Mouse (Mus musculus): ENCODE measurements at regions not wholly inside any gene's neighbourhood (a gene's known extent, or its start where the extent isn't known, plus 50 kb on each side); places are given as distances from the start of the nearest gene placed in this dataset.
"Not testable (repeated sequence)": the region's sequence is repeated elsewhere in the genome, so short reads cannot be mapped to it uniquely, and the experiment has no call there.

DNA sequence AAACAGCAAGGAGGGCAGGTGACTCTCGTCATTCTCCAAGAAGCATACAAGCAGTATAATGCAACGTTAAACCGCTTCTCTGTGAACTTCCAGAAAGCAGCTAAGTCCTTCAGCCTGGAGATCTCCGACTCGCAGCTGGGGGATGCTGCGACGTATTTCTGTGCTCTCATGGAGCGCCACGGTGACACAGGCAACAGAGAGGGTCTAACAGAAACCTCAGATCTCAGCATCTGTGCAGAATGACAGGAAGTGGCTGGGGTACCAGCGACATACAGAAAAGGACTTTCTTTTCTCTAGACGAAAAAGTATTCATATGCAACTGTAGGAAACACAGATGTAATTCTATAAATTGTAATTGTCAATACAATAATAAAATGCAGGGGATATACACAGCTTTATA lies 292.5 kb downstream of the Dad1 start:
- not testable (repeated sequence) for H3K36me3 ChIP-seq; ATAC-seq (ENCODE audit: borderline replicate concordance, extremely low read depth, low FRiP score, low TSS enrichment); H3K4me2 ChIP-seq; H3K27me3 ChIP-seq; H3K9ac ChIP-seq; H3K9me3 ChIP-seq; H3K27ac ChIP-seq; H3K4me3 ChIP-seq; H3K4me1 ChIP-seq
- WGBS = 75% methylated on average over 9 of the region's 11 CpGs

DNA sequence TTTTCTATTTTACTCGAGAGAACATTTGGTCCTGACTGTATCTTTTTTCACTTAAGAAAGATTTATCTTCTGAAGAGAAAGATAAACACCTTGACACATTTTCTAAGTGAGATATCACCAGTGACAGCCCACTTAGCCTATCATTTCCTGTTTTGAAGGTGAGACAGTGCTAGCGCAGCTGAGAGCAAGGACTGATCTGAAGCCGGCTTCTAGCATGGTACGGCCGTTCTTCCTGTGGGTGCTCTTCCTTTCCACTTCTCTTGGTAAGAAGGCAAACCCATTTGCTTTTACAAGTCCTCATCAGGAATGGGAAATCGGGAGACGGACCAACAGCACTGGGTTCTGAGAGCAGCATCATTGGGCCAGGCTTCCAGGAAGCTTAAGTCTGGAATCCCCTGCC lies 293.1 kb downstream of the Dad1 start:
- Histone ChIP-seq H3K9ac (no peak overlapping the region), H3K4me3 (no peak overlapping the region), H3K27me3 (no peaks in the 10 kb centered on the region), H3K36me3 (no peaks in the 10 kb centered on the region), H3K9me3 (no peaks in the 10 kb centered on the region), H3K4me2 (no peak overlapping the region), H3K27ac (no peak overlapping the region), H3K4me1 (no peaks in the 10 kb centered on the region)
- ATAC-seq (ENCODE audit: borderline replicate concordance, extremely low read depth, low FRiP score, low TSS enrichment) = no peak
- 24% methylated on average over 7 of the region's 7 CpGs for WGBS

DNA sequence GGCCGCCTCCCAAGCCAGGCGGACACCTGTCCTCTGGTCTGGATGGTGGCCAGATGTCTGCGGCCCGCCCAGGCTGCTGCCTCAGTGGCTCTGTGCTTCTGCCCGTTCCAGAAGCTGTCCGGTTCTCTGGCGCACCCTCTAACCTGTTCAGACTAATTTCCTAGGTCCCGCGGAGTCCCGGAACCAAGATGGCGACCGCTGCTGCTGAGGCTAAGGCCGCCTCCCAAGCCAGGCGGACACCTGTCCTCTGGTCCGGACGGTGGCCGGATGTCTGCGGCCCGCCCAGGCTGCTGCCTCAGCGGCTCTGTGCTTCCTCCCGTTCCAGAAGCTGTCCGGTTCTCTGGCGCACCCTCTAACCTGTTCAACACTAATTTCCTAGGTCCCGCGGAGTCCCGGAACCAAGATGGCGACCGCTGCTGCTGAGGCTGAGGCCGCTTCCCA lies 318.1 kb downstream of the Dad1 start:
- not testable (repeated sequence) for H3K27me3 ChIP-seq; H3K36me3 ChIP-seq; H3K9me3 ChIP-seq; H3K4me1 ChIP-seq; H3K27ac ChIP-seq; H3K4me3 ChIP-seq; ATAC-seq (ENCODE audit: borderline replicate concordance, extremely low read depth, low FRiP score, low TSS enrichment); H3K9ac ChIP-seq; H3K4me2 ChIP-seq
- WGBS = 95% methylated on average over 29 of the region's 29 CpGs

DNA sequence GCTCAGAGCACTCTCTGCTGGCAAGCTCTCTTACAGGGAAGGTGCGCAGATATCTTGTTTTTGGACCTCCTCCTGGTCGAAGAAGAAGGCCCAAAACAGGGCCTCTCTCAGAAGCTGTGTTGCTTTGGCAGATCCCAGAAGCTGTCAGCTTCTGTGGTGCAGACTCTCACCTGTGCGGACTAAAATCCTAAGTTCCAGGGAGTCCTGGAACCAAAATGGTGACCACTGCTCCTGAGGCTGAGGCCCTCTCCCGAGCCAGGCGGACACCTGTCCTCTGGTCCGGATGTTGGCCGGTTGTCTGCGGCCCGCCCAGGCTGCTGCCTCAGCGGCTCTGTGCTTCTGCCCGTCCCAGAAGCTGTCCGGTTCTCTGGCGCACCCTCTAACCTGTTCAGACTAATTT lies 318.6 kb downstream of the Dad1 start:
- H3K4me2 ChIP-seq; H3K27ac ChIP-seq; H3K36me3 ChIP-seq; H3K27me3 ChIP-seq; H3K4me3 ChIP-seq; H3K9ac ChIP-seq; ATAC-seq (ENCODE audit: borderline replicate concordance, extremely low read depth, low FRiP score, low TSS enrichment); H3K9me3 ChIP-seq; H3K4me1 ChIP-seq: not testable (repeated sequence)
- WGBS = 98% methylated on average over 7 of the region's 13 CpGs

DNA sequence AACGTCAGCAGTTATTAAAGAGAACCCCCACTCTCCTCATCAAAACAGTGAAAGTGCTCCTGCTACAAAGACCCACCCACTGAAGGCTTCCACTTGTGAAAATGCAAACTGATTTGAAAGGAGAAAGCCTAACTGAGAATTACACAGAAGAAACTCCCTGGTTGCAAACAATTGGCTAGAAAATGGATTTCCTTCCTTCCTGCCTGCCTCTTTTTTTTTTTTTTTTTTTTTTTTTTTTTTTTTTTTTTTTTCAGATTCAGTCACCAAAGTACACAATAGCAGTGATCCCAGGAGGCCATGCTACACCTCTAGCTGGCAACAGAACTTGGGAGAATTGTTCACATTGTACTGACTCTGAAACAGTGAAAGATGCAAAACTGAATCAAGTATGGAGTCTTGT lies 343.0 kb downstream of the Dad1 start:
- Histone ChIP-seq H3K9me3 (no peaks in the 10 kb centered on the region), H3K9ac (no peak overlapping the region), H3K4me1 (no peaks in the 10 kb centered on the region), H3K4me3 (no peak overlapping the region), H3K4me2 (no peak overlapping the region), H3K27ac (no peak overlapping the region), H3K27me3 (no peaks in the 10 kb centered on the region), H3K36me3 (no peaks in the 10 kb centered on the region)
- ATAC-seq (ENCODE audit: borderline replicate concordance, extremely low read depth, low FRiP score, low TSS enrichment) = no peak
- WGBS = 68% methylated on average over 1 of the region's 1 CpGs

DNA sequence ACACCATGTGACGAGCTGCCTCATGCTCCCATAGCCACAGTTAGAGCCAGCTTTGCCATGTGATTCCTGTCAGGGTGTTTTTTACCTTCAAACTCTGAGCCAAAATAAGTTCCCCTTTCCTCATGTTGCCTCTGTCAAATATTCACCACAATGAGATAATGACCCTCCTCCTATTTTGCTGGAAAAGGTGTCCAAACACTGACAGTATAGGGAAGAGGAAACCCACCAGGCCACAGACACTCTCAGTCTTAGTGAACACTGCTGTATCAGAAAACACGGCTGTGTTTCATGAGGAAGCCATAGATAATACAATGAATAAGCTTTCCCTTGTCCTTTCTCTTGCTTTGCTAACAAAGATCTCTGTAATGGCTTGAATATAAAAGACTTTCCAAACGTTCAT lies 349.3 kb downstream of the Dad1 start:
- Histone ChIP-seq H3K4me3 (no peak overlapping the region), H3K4me1 (no peaks in the 10 kb centered on the region), H3K9me3 (no peaks in the 10 kb centered on the region), H3K27ac (no peak overlapping the region), H3K27me3 (no peaks in the 10 kb centered on the region), H3K4me2 (no peak overlapping the region), H3K36me3 (no peaks in the 10 kb centered on the region), H3K9ac (no peak overlapping the region)
- 49% methylated on average over 3 of the region's 3 CpGs for WGBS
- ATAC-seq (ENCODE audit: borderline replicate concordance, extremely low read depth, low FRiP score, low TSS enrichment) = no peak

DNA sequence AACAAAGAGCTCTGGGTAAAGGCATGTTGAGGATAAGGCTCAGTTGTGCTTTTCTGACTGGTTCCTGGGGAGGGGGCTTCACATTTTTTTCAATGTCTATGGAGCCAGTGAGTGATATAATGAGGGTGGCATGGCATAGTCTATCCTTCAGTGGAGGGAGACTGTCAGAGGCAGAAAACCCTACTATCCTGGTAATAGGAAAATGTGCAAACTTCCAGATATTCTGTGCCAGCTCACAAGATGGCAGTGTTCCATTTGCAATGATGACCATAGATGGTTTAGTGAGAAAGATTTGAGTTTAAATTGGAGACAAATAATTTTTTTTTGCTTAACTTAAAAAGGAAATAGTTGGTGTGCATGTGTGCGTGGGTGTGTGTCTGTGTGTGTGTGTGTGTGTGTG lies 352.8 kb downstream of the Dad1 start:
- Histone ChIP-seq H3K9me3 (no peaks in the 10 kb centered on the region), H3K36me3 (no peaks in the 10 kb centered on the region), H3K4me1 (no peaks in the 10 kb centered on the region), H3K27ac (no peak overlapping the region), H3K4me3 (no peak overlapping the region), H3K27me3 (no peaks in the 10 kb centered on the region), H3K9ac (no peak overlapping the region), H3K4me2 (no peak overlapping the region)
- WGBS = 85% methylated on average over 1 of the region's 1 CpGs
- ATAC-seq (ENCODE audit: borderline replicate concordance, extremely low read depth, low FRiP score, low TSS enrichment) = no peak

DNA sequence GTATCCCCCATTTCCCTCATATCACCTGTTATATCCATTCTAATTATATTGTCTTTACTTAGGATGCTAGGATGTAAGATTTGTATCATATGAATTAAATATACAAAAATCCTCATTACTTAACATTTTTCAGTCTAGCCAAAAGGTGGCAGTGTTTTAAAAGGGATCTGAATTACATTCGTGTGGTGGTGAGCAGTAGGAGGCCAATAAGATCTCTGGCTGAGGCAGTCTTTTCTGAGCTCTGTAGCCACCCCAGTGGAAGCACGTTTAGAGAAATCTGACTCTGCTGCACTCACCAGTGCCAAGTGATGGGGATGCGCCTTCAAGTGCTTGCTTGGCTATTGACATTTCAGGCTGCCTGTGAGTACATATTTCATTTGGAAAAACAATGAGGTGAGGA lies 372.6 kb downstream of the Dad1 start:
- Histone ChIP-seq H3K9me3 (no peaks in the 10 kb centered on the region), H3K36me3 (no peaks in the 10 kb centered on the region), H3K27ac (no peak overlapping the region), H3K9ac (no peak overlapping the region), H3K4me1 (no peaks in the 10 kb centered on the region), H3K4me3 (no peak overlapping the region), H3K4me2 (no peak overlapping the region), H3K27me3 (peaks cover 6% of the 10 kb centered on the region; the same call in 1 of the 2 replicates)
- ATAC-seq (ENCODE audit: borderline replicate concordance, extremely low read depth, low FRiP score, low TSS enrichment) = no peak
- 7% methylated on average over 3 of the region's 3 CpGs for WGBS

DNA sequence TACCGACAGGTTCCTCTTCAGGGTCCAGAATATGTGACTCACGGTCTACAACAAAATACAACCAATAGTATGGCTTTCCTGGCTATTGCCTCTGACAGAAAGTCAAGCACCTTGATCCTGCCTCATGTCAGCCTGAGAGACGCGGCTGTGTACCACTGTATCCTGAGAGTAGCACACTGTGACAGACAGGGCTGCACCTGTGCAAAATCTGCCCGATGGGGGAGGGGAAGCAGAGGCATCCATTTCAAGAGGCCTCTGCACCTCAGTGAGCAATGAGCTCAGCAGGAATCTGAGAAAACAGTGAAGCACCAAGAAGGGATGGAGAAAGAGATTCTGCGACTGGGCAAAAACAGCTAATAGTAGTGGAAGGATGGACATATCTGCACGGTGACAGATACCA lies 377.3 kb downstream of the Dad1 start:
- WGBS = 56% methylated on average over 7 of the region's 7 CpGs
- Histone ChIP-seq H3K4me3 (no peak overlapping the region), H3K4me2 (no peak overlapping the region), H3K27ac (no peak overlapping the region), H3K4me1 (no peaks in the 10 kb centered on the region), H3K9ac (no peak overlapping the region), H3K27me3 (peaks cover 6% of the 10 kb centered on the region; the same call in 1 of the 2 replicates), H3K36me3 (no peaks in the 10 kb centered on the region), H3K9me3 (no peaks in the 10 kb centered on the region)
- ATAC-seq (ENCODE audit: borderline replicate concordance, extremely low read depth, low FRiP score, low TSS enrichment) = no peak

DNA sequence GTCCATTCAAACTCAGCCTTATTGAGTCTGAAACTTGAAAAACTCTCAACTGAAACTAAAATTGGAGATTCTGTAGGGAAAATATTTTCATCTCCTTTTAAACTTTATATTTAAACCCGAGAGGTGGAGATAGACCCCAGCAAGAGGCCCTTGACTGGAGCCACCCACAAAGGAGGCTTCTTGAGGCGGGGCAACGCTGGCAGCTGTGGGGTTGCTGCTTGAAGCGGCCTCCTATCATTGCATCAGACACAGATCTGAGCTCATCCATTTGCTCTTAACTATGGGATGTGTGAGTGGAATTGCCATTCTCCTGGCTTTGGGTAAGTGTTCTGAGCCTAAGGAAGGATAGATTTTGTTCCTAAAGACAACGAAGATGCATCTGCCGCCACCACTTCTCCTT lies 378.2 kb downstream of the Dad1 start:
- H3K36me3 ChIP-seq = no peaks in the 10 kb centered on the region
- H3K27me3 ChIP-seq = peaks cover 6% of the 10 kb centered on the region; the same call in 1 of the 2 replicates
- no peak overlapping the region for H3K4me2 ChIP-seq
- H3K27ac ChIP-seq = no peak overlapping the region
- H3K9ac ChIP-seq = no peak overlapping the region
- H3K4me1 ChIP-seq = no peaks in the 10 kb centered on the region
- 58% methylated on average over 6 of the region's 6 CpGs for WGBS
- H3K9me3 ChIP-seq = no peaks in the 10 kb centered on the region
- no peak overlapping the region for H3K4me3 ChIP-seq
- ATAC-seq (ENCODE audit: borderline replicate concordance, extremely low read depth, low FRiP score, low TSS enrichment) = no peak

DNA sequence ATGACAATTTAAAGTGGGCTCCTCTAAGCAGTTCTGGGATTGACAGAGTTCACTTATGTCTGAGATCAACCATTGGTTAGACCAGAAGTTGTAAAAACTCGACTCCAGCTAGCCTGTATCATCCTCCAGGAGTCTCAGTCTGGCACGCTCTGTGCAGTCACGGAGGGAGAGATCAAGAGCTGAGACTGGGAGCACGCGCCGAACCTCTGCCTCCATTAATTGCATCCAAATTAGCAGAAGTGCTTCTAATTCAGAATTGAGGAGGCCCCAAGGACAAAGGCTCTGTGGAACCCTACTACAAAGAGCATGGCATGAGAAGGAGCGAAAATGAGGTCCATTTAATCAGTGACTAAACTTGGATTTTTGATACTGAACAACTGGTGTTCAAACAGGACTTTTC lies 406.9 kb downstream of the Dad1 start:
- no peak for ATAC-seq (ENCODE audit: borderline replicate concordance, extremely low read depth, low FRiP score, low TSS enrichment)
- WGBS = 70% methylated on average over 7 of the region's 7 CpGs
- Histone ChIP-seq H3K9me3 (no peaks in the 10 kb centered on the region), H3K27me3 (no peaks in the 10 kb centered on the region), H3K27ac (no peak overlapping the region), H3K4me2 (no peak overlapping the region), H3K9ac (no peak overlapping the region), H3K4me3 (no peak overlapping the region), H3K4me1 (no peaks in the 10 kb centered on the region), H3K36me3 (no peaks in the 10 kb centered on the region)

DNA sequence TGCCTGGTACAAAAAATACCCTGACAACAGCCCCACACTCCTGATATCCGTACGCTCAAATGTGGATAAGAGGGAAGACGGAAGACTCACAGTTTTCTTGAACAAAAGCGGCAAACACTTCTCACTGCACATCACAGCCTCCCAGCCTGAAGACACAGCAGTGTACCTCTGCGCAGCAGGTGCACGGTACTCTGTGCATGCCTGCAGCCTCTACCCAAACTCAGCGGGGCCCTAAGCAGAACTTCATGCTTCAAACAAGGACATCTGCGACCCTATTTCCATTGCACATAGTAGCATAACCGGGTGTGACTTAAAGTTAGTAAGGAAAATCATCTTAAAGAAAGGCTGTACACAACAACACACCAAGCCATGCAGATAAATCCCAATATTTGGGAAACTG lies 408.3 kb downstream of the Dad1 start:
- Histone ChIP-seq H3K4me2 (no peak overlapping the region), H3K36me3 (no peaks in the 10 kb centered on the region), H3K27ac (no peak overlapping the region), H3K9ac (no peak overlapping the region), H3K4me1 (no peaks in the 10 kb centered on the region), H3K9me3 (no peaks in the 10 kb centered on the region), H3K27me3 (no peaks in the 10 kb centered on the region), H3K4me3 (no peak overlapping the region)
- 87% methylated on average over 9 of the region's 9 CpGs for WGBS
- no peak for ATAC-seq (ENCODE audit: borderline replicate concordance, extremely low read depth, low FRiP score, low TSS enrichment)

DNA sequence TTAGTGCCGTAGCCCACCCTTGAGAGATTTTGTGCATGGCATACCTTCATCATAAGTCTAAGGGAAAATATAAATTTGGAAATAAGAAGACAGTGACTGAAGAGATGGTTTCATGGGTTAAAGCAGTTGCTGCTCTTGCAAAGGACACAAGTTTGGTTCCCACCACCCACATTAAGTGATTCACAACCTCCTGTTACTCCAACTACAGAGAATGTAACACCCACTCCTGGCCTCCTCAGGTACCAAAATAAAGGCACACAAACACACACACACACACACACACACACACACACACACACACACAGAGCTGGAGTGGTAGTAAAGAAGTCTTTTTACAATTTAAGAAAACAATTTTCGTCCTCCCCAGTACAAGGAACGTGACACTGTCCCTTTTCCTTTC lies 421.4 kb downstream of the Dad1 start:
- WGBS = 84% methylated on average over 3 of the region's 3 CpGs
- H3K4me3 ChIP-seq = no peak overlapping the region
- H3K9me3 ChIP-seq = no peaks in the 10 kb centered on the region
- no peaks in the 10 kb centered on the region for H3K4me1 ChIP-seq
- no peak for ATAC-seq (ENCODE audit: borderline replicate concordance, extremely low read depth, low FRiP score, low TSS enrichment)
- no peak overlapping the region for H3K27ac ChIP-seq
- H3K36me3 ChIP-seq = no peaks in the 10 kb centered on the region
- H3K27me3 ChIP-seq = no peaks in the 10 kb centered on the region
- H3K4me2 ChIP-seq = no peak overlapping the region
- H3K9ac ChIP-seq = no peak overlapping the region

Measured in lung, embryonic 15.5 days (tissue).